Mouse (Mus musculus): Measurements from ENCODE around the gene Dmwd.

Gene Dmwd

DNA sequence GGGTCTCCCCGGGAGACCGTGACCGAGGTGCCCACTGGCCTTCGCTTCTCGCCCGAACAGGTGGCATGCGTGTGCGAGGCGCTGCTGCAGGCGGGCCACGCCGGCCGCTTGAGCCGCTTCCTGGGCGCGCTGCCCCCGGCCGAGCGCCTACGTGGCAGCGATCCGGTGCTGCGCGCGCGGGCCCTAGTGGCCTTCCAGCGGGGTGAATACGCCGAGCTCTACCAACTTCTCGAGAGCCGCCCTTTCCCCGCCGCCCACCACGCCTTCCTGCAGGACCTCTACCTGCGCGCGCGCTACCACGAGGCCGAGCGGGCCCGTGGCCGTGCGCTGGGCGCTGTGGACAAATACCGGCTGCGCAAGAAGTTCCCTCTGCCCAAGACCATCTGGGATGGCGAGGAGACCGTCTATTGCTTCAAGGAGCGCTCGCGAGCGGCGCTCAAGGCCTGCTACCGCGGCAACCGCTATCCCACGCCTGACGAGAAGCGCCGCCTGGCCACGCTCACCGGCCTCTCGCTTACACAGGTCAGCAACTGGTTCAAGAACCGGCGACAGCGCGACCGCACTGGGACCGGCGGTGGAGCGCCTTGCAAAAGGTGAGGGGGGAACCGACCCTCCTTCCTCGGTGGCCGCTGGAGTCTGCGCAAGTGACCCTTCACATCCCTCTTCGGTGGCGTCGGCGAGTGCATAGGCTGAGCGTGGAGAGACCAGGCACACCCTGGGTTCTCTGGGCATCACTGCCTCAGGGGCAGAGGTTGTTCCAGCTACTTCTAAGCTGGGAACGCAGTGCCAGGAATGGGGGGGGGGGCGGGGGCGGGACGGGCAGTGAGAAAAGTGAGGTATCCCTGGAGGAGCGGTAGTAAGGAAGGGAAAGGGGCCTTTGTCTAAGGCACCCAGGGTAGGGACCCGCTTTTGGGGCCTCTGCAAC lies 19.1 kb downstream of the Dmwd start:
- DNase-seq (ENCODE audit: low read depth), result no peak

DNA sequence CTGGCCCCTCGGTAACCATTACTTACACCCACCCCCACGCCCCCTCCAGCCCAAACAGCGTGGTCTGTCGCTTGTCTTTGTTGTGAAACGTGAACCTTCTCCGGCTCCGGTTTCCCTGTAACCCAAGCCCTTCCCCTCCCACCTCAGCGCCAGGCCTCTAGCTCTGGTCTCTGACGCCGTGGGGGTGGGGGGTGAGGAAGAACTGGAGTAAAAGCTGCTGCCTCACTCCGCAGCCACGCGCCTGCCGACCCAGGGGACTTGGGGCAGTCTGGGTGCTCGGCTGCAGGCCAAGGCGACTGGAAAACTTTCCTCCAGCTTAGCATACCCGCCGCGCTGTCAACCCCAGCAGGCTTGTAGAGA lies 19.7 kb downstream of the Dmwd start:
- DNase-seq (ENCODE audit: low read depth), result no peak

DNA sequence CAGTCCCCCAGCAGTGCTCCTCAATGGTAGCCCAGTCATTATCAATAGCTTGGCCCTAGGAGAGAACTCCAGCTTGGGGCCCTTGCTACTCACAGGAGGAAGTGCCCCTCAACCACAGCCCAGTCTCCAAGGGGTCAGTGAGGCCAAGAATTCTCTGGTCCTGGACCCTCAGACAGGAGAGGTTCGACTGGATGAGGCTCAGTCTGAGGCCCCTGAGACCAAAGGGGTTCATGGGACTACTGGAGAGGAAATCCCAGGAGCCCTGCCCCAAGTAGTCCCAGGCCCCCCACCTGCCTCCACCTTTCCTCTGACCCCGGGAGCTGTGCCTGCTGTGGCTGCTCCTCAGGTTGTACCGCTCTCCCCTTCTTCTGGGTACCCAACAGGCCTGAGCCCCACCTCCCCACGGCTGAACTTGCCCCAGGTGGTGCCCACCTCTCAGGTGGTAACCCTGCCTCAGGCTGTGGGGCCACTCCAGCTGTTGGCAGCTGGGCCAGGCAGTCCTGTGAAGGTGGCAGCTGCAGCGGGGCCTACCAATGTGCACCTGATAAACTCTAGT lies 20.5 kb downstream of the Dmwd start:
- no peak for DNase-seq (ENCODE audit: low read depth)

DNA sequence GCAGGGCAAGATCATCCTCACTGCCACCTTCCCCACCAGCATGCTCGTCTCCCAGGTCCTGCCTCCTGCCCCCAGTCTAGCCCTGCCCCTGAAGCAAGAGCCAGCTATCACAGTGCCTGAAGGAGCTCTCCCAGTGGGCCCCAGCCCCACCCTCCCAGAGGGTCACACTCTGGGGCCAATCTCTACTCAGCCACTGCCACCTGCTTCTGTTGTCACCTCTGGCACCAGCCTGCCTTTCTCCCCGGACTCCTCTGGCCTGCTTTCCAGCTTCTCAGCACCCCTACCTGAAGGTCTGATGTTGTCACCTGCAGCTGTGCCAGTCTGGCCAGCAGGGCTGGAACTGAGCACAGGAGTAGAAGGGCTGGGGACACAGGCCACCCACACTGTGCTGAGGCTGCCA lies 21.2 kb downstream of the Dmwd start:
- DNase-seq (ENCODE audit: low read depth), result no peak

DNA sequence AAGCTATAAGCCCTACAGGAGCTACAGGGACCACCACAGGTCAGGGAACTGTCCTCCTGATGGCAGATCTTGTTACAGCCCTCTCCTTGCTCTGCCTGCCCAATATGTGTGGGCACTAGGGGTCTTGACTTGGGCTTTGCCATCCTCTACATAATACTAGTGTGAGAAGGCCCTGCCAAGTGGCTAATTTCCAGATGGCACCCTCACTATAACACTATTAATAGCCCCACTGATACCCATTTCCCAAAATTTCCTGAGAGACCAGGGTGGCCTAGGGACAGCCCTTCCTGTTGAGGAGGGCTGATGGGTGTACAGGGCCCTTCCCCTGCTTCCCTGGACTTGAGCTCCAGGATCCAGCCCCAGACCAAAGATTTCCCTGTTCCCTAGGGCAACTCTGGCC lies 21.8 kb downstream of the Dmwd start:
- no peak for DNase-seq (ENCODE audit: low read depth)

DNA sequence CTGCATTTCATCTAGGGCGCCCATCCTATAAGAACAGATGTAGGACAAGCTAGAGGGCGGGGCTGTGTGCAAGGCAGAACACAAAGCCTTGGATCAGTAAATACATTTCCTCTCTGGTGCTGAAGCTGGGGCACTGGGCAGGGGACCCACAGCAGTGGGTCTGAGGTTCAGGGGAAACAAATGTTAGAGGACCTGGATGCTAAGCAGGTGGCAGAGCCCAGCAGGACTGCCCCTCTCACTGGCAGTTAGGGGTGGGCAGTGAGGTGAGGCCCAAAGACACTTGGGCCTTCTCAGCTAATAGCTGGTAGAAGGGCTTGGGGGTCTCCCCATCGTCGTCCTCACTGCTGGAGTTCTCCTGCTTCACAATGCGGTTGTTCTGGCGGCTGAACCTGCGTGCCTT lies 22.8 kb downstream of the Dmwd start:
- DNase-seq (ENCODE audit: low read depth), result no peak

DNA sequence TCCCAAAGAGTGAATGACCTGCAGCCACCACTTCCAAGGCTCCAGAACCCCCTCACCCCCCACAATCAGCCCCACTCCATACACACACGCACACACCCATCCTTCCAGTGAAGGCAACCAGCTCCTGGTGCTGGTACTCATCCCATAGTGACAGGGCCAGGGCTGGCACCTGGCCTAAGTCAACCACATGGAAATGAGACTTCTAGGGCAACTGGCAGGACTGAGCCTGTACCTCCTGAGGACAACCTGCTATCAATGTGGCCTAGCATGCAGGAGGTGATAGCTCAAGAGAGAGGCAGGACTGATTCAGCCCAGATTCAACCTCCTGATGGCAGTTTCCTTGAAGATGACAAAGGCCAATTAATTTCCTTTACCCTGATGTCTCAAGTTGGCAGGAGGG lies 24.3 kb downstream of the Dmwd start:
- no peak for DNase-seq (ENCODE audit: low read depth)

DNA sequence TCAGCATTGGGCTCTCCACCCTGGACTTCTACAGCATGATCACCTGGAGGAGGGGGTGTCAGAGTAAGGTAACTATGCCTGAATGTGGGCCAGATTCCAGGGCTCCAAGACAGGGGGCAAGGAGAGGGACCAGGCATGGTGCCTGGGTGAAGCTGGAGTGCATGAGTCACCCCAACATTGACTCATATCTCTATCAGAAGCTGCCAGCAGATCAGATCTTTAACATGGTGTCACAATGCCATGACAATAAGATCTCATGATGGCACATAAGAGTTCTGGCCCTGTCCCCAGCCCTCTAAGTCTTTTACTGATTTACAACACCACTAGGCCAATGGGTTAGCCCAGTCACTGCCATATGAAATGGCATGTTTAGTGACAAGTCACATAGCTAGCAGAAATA lies 27.7 kb downstream of the Dmwd start:
- no peak for DNase-seq (ENCODE audit: low read depth)

DNA sequence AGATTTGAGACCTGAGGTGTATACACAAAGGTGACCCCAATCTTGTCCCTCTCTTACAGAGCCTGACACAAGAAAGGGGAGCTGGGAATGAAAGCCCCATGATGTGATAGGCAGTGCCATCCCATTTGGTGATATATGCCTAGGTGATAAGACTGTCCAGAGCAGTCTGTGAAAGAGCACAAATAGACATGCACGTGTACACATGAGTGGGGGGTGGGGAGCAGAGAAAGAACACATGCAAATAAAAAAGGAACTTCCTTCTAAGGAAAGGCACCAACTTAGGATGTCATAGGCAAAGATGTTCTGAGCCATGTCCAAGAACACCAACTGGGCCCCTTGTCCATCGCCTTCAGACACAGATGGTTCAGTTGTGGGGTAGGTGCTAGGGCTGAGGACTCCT lies 28.5 kb downstream of the Dmwd start:
- no peak for DNase-seq (ENCODE audit: low read depth)

DNA sequence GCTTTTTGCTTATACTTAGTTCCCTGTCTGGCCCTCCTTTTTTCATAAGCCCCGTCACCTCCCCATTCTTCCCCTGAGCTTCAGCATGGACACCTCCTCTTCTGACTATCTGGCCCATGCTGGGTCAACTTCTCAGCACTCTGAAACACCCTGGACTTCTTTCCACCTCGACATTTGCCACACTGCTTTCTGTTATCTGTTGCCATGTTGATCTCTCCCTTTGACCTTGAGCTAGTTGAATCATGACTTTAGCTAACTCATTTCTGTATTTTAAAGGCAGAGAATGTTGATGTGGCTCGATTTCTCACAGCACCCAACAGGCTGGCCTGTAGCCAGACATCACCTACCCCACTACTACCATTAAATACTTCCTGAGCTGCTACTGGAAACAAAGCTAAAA lies 31.4 kb downstream of the Dmwd start:
- DNase-seq (ENCODE audit: low read depth), result no peak

DNA sequence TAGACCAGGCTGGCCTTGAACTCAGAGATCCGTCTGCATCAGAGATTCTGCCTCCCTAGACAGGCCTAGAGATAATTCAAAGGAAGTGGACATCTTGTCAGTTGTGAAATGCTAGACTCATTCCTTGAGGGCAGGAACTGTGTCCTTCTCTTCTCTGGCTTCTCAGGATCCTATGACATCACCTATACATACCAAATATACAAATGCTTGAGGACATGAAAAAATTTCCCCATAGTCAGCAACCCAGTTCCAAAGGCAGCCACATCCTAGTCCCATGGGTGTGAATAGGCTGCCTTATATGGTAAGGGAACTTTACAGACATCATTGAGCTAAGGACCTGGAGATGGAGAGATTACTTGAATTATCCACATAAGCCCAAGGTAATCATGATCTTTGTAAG lies 33.5 kb downstream of the Dmwd start:
- DNase-seq (ENCODE audit: low read depth), result no peak

DNA sequence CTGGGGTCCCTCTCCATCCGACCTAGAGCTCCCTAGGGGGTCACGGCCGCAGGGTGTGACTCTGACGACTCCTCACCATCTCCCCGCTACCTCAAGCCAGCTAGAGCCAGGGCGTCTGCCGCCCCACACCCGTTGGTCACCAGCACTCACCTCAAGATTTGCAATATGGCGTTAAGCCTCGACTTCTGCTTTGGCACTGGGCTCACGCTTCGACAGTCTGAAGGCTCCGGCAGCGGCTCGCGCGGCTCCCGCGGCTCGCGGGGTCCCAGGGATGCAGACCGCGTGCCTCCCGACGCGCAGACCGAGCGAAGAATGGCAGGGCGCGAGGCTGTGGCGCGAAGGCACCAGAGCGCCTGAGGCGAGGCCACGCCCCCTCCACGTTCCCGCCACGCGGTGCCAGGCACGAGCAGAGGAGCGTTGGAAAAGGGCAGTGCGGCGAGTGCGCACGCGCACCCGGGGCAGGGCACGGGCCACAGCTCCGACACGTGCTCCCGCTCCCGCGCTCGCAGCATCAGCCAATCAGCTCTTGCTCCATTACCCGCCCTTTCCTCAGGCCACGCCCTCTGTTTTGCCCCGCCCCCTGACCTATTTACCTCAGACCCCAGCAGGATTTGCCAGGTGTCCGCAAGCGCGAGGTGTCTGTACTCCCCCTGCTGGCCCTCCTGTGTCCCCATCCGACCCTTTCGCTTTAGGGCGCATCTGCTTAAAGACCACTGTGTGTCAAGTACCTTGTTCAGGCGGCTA lies 42.2 kb downstream of the Dmwd start, which contains the start of gene Gm4969:
TSS of gene Gm4969 (minus strand) at position 341 of the 744 bp plus-strand sequence.
- no peak for DNase-seq (ENCODE audit: low read depth)

DNA sequence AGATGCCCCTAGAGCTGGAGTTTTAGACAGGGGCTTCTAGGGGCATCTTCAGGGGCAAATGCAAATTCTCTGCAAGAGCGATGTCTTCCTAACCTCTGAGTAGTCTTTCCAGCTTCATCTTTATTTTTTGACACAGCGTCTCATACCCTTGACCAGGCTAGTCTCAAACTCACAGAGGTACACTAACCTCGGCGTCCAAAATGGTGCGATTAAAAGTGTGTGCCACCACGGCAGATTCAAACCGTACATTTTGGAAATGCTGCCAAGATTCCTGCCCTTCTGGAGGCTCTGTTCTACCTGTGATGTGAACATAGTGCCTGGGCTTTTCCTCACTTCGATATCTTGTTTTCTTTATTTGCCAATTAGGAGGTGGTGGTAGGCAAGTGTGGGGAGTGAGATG lies 43.1 kb downstream of the Dmwd start:
- no peak for DNase-seq (ENCODE audit: low read depth)

DNA sequence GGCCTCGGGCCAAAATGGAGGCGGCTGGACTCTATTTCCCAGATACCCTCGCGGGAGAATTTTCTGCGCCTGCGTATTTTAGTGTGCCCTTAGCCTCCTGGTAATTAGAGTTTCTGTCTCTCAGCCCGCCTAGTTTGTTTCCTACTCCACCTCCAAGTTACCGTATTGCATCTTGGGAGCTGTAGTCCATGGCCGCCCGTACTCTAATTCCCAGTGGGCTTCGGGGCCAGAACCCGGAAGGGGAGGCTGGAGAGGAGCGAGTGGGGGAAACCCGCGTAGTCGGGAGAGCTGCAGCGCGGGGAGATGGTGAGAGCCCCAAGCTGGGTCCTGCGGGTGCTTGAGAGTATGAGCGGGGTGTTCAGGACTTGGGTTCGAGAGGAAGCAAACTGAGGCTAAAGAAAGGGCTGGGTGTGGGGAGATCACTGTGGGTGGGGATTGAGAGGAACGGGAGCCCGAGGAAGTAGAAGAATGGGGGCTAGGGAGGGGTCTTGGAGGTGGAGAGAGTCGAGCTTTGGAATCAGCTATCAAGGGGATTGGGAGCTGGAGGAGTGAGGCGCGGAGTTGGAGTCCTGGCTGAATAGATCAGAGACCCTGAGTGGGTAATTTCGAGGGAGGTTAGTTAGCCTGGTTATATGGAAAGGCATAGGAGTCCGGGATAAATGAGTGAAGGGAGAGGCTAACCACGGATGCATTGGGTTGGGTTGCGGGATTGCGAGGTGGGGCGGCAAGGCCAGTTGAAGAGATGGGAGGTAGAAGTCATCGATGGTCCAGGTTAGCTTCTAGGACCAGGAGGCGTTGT lies 43.8 kb downstream of the Dmwd start, which contains the start of gene Fbxo46:
TSS of gene Fbxo46 (plus strand) at position 229 of the 799 bp plus-strand sequence.
- DNase-seq (ENCODE audit: low read depth), result peak; percentile 98

DNA sequence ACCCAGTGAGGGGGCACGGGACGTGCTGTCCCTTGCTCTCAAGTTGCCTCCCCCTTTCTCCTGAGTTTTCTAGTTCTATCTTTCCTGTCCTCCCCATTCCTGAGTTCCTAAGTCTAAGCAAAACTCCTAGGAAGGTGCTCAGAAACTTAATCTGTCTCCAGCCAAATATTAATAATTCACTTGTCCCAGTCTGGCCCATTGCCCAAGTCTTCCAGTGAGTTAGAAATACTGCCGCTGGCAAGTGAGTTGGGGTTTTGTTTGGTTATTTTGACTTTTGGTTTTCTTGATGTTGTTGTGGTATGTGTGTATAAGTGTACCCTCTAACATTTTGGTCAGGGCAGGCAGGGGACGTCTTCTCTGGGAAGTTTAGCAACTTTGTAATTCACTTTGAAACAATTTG lies 45.7 kb downstream of the Dmwd start:
- no peak for DNase-seq (ENCODE audit: low read depth)

DNA sequence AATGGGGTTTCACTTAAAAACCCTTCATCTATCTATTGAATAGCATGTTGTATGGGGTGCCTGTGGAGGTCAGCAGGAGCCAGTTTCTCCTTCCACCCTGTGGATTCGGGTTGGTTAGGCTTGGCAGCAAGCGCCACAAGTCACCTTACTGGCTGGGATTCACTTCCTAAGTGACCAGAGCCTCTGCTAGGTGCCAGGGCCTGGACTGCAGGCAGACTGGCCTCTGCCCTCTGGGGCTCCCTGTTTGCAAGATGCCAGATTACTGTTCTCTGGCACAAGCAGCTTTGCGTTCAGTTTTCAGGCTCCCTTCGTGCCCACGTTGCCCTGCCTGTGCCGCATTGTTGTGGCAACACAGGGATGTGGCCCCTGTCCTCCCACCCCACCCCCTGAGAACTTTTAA lies 48.7 kb downstream of the Dmwd start:
- no peak for DNase-seq (ENCODE audit: low read depth)

DNA sequence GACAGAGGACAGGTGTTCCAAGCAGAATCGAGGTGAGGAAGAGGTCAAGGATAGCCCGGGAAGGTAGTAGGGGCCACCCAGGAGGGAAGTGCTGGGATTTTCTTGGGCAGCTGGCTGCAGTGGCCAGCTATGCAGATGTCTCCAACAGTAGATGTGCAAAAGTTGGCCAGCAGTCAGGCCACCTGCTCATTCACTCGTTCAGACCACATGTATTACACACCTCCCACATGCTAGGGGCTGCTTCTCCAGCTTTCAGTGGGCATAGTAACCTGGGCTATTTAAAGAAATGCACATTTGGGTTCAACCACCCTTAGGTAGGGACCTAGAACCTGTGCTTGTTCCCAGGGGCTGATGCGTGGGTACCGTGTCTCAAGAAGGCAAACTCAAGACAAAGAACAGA lies 51.7 kb downstream of the Dmwd start:
- DNase-seq (ENCODE audit: low read depth), result no peak

DNA sequence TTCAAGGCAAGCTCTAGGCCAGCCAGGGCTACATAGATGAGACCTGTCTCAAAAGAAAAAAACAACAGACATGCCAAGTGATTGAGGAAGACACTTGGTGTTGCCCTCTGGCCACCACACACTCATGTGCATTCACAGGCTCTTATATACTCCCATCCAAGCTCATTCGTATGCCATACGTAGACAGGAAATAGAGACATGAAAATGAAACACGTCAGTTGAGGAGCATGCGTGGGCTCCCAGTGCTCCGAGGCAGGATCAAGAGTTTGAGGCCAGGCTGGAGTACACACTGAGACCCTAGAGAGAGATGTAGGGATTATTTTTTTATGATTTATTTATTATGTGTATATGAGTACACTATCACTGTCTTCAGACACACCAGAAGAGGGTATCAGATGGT lies 53.4 kb downstream of the Dmwd start:
- DNase-seq (ENCODE audit: low read depth), result no peak

DNA sequence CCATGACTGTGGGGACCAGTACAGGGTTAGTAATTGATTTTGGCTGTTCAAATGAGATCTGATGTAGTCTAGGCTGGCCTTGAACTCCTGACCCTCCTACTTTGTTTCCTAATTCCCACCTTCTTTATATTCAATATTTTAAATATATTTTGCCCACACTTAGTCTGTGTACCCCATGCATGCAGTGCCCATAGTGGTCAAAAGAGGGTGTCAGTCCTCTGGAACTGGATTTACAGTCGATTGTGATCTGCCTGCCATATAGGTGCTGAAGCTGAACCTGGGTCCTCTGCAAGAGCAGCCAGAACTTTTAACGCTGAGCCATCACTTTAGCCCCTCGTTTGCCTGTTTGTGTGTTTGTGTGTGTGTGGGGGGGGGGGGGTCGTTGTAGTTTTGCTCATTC lies 54.6 kb downstream of the Dmwd start:
- no peak for DNase-seq (ENCODE audit: low read depth)

DNA sequence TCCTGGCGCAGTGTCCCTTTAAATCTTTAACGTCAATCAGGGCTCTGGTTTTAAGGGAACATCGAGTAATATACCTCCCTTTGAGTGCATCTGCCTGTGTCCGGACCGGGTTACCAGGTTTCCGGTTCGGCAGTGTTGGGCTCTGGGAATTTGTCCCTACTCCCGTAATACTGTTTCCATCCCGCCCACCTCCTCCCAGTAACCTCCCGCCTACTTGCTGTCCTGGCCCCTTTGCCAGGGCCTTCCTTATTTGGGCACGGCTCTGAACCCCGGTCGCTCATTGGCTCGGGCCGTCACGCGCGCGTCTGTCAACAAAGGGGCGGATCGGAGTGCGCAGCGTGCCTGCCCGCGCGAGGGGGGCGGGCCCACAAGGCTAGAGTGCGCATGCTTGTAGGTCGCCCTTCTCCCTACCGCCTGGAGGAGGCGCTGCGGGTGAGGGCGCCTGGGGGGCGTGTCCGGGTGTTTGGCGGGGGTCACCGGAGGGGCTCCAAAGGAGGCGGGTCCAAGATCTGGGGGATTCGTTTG lies 55.4 kb downstream of the Dmwd start:
- peak; percentile 89 for DNase-seq (ENCODE audit: low read depth)
